Mouse (Mus musculus) heart, adult 18-20 months (tissue): ENCODE results near the gene Pianp. TPM values are rescaled to one million over a fixed set of nuclear protein-coding genes. Genes with fewer than 3 reads are reported as not detected.

Experiments
- DNase-seq, 2 experiments: peaks; one replicate each; pipeline ENCODE4 v3.0.0; 2021 to 2022; ENCODE audit warnings: mixed read lengths in 1 of 2
- long read RNA-seq, 2 experiments: library from polyadenylated mRNA; stranded (forward); transcript quantifications; one replicate each; pipeline ENCODE4 v2.0.0; 2021
- total RNA-seq, 2 experiments: library from RNA; stranded (reverse); gene quantifications; 2 replicates each; pipeline ENCODE4 v1.2.3; 2021

Gene Pianp
- under 1 TPM; 0.62 to 0.80 TPM for total RNA-seq
- long read RNA-seq, experiment 1, partial matches to known transcripts, result 0 of 2 reads
- long read RNA-seq, experiment 1, other reads (novel, unspliced or antisense), result 0 of 2 reads
- long read RNA-seq, experiment 2, result 0 reads

DNA sequence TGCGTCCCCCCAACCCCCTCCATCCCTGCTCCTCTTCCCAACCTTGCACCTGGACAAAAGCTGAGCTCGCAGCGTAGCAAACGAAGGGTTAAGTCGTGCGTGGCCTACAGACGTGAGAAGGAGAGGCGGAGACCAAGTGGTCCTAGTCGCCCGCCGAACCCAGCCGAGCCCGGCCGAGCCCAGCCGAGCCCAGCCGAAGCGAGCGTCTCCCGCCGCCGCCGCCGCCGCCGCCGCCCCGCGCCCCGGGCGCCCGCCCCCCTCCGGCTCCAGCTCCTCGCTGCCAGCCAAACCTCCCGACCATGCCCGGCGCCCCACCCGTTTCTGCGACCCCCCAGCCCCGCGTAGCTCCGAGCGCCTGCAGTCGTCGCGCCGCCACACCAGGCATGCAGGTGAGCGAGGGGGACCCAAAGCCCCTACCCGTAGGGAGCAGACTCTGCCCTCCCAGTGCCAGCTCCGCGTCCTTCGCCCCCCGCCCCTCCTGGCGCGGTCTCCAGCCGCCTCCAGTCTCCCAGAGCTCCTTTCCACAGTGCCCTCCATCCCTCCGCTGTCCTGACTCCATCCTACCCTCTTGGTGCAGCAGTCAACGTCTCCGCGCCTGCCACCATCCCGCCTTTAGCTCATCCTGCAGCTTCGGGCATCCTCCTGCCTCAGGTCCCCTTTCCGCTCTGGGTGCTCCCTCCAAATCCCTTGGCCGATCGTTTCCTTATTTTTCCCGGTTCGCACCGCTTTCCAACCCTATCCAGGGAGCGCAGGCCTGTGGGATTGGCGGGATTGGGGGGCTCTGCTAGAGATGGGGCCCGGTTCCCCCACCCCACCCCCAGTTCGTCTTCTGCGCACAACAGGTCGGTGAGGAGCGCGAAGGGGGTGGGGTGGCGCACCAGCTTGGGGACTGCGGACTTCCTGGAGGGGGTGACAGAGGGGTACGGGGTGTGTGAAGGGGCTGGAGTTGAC is at the start of gene Pianp:
Pianp (plus strand) TSS at position 144 of the 951 bp plus-strand sequence.
- peak; percentile 61 to 86 for DNase-seq

DNA sequence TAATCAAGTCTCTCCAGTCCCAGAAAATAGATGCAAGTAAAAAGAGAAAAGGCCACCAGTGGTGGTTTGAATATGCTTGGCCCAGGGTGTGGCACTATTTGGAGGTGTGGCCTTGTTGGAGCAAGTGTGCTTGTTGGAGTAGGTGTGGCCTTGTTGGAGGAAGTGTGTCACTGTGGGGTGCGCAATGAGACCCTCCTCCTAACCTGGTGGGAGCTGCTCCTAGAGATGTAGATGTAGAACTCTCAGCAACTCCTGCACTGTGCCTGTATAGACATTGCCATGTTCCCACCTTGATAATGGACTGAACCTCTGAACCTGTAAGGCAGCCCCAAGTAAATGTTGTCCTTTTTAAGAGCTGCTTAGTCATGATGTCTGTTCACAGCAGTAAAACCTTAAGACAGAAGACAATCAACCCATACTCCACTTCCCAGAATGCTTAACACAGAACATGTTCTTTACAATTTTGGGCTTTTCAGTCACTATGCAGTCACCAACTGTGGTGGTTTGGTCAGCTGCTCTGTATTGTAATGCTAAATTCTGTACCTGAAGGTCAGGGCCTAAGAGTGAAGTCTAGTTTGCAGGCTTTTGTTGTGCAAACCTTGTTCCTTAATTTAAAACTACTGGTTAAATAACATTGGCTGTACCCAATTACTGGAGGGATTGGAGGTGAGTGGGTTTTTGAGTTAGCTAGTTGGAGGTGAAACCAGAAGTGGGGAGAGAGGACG is 42.3 kb upstream of the Pianp start:
- DNase-seq, result no peak

DNA sequence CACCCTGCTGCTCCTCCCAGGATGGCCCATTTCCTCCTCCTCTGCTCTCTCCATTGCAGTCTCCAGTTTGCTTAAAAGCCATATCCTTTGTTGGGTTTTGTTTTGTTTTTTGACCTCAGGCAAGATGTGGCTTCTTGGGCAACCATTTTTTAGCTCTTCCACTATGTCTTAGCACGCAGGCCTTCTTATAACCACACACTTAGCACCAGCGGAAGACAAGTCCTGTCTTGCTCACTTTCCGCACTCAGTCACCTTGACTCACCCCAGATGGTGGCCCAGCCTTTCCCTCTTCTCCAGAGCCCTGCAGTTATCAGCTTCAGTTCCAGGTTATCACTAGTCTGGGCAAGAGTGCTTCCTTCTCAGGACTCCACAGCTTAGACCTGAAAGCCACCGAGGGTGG is 41.3 kb upstream of the Pianp start:
- DNase-seq, result no peak

DNA sequence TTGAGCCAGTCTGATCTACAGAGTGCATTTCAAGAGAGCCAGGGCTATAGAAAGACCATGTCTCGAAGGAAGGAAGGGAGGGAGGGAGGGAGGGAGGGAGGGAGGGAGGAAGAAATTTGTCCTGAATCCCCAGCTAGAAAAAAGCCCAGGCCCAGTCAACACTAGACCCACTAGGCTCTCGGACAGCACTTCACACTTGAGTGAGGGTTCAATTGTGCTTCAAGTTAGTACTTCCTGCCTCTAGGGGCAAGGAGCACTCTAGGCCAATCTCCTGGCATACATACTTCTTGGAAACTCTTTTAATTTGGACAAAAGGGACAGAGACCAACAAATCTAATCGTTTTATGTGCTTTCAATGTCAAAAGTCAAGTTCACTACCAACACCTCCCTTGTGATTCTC is 38.4 kb upstream of the Pianp start:
- no peak for DNase-seq

DNA sequence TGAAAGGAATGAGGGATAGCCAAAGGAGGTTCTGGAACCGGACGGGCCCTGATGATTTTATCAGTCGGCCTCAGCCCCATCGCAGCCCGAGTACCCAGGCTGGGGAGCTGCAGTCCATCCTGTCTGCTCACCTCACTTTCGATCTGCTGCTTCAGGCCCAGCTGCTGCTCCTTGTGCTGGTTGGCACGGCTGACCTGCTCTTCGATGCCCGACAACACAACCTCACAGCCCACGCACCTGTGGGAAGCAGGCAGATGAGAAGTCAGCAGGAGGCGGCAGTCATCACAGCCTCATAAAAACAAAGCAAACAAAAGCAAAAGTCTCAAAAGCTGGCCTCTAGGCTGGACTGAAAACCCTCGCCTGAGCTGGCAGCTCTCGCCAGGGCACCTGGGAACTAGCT is 36.5 kb upstream of the Pianp start:
- DNase-seq, result no peak

DNA sequence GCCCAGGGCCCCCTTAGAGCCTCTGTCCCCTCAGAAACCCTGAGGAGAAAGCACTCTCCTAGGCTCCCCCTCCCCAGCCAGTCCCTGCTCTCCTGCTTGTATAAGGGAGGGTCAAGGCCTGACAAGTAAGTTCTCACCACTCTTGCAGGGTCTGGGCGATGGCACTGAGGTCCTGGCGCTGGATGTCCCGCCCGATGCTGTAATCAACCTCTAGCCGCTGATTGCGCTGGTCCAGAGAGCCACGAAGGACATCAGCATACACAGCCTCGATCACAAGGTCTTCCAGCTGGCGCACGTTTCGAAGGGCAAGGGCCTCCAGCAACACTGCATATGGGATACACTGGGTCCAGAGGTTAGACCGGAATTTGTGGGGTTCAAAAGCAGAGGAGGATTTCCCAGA is 35.5 kb upstream of the Pianp start:
- no peak for DNase-seq

DNA sequence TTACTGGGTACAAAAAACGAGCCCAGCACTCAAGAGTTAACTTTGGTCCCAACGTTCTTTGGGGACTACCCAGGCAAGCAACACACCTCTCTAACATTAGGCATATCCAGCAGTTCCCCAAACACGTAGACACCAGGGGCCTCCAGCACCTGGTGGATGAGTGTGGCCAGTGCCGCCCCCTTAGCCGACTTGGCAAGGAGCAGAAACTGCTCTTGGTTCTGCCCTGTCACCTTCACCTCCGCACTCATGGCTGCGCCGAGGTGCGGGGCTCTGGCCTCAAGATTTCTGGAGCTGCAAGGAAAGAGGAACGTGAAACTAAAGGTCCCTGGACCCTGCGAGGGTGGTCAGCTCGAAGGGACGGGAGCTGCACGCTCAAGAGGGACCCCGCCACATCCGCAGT is 31.9 kb upstream of the Pianp start:
- peak in 1 of 2 experiments; percentile 9 for DNase-seq

DNA sequence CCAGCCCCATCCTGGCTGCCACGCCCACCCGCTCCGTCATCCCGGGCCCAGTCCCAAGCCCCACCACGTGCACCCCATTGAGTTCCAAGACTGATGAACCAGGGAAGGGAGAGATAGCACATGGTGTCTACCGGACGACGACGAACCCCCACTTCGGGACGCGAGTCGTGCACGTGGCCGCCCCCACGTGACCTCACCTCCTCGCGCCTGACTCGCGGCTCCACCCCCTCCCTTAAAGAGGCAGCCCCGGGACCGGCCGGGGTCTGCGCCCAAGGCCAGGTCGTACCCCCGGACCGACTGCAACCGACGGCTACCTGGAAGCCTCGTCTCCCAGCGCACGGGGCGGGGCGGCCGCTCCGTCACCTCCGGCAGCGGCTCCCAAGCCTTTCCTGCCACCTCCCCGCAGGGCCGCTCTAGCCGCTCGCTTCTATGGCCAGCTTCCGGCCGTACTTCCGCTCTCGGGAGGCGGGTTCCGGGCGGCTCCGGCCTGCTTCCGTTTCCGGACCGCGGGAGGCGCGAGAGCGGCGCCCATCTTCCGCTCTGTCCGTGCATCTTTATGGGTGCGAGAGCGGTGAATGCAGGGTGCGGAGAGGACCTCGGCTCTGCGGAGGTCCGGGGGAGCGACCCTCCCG is 31.3 kb upstream of the Pianp start, which contains the start of gene Cops7a:
Cops7a (minus strand) TSS at position 451 of the 632 bp plus-strand sequence.
- peak; percentile 98 for DNase-seq

DNA sequence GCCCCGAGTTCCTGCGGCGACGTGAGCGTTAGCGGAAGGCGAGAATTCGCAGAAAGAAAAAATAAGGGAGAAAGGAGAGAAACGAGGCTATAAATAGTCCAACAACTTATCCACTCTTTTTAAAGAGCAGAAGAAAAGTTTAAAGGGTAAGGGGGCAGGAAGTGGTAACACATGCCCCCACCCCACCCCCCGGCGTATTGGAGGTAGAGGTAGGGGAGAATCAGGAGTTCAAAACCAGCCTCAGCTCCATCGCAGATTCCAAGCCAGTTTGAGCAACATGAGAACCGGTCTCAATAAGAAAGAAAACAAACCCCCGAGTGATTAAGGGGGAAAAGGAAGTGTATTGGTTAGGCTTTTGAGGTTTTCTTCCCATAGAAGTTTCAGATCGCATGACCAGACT is 30.7 kb upstream of the Pianp start:
- DNase-seq, result no peak

DNA sequence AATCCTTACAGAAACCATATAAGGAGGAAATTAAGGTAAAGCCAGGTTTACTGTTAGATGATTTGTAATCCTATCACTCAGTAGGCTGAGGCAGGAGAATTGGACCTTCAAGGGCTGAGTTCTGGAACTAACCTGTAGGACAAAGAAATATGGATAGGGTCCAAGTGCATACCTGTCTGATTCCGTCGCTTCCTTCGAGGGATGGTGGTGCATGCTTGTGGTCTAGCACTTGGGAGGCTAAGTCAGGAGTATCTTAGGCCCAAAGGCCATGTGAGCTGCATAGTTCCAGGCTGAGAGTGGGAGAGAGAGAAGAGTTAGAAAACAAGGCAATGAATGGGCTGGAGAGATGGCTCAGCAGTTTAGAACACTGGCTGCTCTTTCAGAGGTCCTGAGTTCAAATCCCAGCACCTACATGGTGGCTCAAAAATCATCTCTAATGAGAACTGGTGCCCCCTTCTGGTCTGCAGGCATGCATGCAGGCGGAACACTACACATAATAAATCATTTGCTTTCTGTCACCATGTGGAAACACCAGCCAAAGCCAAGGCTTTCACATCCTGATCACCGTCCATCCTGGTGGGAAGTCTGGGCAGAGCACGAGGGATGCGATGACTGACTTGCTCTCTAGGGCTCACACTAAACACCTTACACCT is 29.9 kb upstream of the Pianp start:
- peak in 1 of 2 experiments; percentile 20 for DNase-seq

DNA sequence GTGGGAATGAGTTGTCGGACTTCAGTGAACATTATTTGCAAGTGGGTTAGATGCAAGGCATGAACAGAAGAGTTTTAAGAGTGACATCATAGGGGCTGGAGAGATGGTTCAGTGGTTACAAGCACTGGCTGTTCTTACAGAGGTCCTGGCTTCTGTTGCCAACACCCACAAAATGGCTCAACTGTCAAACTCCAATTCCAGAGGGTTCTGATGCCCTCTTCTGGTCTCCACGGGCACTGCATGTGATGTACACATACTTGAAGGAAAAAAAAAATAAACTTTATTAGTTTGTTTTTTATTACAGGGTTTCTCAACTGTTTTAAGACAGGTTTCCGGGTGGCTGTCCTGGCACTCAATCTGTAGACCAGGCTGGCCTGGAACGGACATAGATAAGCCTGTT is 28.7 kb upstream of the Pianp start:
- DNase-seq, result peak; percentile 22 to 58

DNA sequence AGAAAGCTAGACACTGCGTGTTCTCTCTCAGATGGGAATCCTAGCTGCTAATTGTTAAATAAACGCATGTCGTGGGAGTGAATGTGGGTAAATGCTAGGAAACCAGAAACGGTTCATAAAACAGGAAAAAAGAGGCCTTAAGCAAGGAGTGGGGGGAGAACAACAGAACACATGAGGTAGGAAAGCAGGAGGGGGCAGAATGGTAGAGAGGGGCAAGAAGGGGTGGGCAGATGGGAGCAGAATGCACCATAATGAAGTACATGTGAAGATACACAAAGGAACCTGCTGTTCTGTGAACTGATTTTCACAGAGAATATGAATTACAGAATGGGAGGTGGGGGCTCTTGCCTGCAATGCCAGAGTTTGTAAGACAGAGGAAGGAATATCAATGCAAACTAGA is 4.3 kb upstream of the Pianp start:
- no peak for DNase-seq

DNA sequence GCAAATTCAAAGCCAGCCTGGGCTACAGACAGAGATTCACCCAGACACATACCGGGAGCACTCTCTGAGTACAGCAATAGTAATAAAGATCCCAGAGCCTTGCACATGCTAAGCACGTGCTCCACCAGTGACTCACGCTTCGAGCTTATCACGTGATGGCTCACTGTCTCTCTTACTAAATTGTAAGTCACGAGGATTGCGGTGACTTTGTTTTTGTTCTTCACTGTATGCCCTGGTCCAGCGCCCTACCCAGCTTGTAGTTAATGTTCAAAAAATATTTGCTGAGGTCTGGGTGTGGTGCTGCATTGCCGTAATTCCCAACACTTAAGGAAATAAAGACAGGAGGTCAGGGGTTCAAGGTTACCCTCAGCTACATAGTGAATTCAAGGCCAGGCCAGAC is 3.1 kb upstream of the Pianp start:
- DNase-seq, result no peak

DNA sequence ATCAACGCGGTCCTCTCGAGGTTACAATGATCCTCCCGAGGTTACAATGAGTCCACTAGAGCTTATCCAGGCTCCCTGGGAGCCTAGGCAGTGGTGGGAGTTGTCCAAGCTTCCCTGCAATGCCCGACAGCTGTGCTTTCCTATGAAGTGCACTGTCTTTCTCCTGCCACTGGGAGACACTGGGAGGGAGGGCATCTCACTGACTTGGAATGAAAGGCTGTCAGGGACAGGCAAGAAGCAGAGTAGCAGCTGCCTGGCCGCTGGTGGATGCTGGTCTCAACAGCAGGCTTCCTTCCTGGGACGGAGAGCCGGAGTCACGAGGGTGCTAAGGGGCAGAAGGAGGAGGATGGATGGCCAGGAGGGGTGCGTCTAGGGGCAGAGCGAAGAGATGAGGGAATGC is 2.6 kb upstream of the Pianp start:
- DNase-seq, result no peak

DNA sequence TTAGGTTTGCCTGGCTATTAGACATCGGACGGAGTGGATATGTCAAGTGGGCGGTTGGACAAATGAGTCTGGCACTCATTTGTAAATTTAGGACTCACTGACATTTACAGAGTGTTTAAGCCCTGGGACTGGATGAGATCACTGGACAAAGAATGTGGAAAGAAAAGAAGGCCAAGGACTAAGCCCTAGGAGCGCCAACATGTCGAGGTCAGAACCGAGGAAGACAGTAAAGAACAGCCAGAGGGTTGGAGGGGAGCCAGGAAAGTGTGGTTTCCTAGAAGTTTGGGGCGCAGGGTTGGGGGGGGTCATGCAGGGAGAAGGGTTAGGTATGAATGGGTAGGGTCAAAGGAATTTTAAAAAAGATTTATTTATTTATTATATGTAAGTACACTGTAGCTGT is 1.2 kb upstream of the Pianp start:
- no peak for DNase-seq

DNA sequence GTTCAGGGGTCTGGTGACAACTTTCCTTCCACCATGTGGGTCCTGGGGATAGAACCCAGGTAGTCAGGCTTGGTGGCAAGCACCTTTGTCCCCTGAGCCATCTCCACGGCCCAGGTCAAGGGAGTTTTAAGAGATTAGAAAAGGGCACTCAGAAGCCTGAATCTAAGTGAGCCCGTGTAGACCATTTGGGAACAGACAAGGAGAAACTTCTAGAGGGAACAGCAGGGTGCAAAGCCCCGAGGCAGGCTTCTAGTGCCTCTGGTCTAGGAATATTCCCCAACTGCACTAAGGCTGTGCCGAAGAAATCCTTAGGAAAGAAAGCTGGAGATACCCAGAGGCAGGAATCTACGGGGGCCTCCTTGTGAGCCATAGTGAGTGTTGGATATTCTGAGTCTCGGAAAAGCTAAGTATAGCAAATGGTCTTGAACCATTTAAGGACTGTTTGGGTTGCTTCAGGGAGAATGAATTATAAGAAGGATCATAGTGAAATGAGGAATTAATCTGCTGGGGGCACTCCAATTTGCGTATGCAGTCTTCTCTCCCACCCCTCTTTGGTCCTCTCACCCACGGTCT is 577 bp upstream of the Pianp start:
- DNase-seq, result no peak

DNA sequence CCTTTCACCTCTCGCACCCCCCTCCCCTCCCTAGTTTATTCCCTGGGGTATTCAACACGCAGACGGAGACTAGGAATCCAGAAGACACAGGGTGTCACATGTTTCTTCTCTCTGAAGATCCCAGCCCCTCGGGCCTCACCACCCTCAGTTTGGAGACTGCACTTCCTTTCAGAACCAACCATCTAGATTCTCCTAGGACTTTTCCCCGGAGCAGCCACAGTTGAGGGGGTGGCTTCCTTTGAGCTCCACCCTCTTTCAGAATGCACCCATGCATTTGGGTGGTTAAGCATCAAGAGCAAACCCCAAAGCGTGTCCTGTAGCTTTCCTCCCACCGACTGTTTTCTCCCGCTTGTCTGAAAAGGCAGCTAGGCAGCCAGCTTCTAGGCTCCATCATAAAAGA is 1.6 kb downstream of the Pianp start:
- peak; percentile 11 to 25 for DNase-seq

DNA sequence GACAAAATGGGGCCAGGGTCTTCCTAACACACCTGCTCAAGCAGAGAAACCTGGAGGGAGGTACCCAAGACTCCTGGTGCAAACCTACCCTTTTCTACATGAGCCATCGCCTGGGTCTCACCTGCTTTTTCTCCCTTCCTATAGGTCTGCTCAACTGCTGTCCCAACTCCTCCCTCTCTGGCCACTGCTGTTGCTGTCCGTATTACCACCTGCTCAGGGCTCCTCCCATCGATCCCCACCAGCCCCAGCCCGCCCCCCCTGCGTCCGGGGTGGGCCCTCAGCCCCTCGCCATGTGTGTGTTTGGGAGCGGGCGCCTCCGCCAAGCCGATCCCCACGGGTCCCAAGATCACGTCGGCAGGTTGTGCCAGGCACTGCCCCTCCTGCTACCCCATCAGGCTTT is 2.6 kb downstream of the Pianp start:
- DNase-seq, result no peak

DNA sequence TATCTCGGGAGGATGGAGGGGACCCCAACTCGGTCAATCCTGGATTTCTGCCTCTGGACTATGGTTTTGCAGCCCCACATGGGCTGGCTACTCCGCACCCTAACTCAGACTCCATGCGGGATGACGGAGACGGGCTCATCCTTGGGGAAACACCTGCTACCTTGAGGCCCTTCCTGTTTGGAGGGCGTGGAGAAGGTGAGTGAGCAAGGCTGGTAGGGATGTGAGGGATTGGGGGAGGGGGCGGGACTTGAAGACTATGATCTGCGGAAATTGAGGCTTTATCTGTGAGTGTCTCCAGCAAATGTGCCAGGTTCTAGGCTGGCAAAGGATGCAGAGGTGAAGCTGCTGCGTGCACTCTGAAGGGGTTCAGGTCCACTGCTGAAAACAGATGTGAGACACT is 3.1 kb downstream of the Pianp start:
- no peak for DNase-seq

DNA sequence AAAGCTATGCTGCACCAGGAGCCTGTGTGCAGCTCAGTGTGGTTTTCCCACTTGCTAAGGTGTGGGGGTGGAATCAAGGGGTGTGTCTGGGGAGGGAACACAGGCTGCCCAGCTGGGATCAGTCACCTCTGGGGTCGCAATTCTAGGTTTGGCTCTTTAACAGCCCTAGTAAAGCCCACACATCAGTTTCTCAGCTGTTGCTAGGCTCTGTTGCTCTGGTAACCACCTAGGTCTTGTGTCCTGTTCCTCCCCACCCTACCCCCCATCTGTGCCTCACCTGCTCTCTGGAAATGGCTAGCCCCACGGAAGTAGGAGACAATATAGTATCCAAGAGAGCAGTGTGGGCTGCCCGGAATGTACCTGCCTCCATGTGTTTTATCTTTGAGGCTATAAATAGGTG is 7.2 kb downstream of the Pianp start:
- no peak for DNase-seq

DNA sequence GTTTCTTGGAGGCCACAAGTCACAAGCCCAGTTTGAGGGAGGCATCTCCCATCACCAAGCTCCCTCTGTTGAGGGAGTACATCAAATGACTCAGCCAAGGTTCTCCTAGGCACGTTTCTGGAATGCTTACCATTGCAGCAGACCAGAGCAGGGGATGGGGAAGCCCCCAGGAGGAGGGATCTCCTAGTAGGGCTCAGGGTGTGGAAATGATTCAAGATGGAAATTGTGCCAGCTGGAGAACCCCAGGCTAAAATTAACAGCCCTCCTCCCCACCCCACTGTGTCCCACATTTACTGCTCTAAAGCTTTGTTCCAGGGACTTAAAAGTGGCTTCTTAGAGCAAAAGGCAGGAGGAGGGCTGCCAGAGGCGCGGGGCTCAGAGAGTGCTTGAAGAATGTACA is 8.6 kb downstream of the Pianp start:
- DNase-seq, result no peak

DNA sequence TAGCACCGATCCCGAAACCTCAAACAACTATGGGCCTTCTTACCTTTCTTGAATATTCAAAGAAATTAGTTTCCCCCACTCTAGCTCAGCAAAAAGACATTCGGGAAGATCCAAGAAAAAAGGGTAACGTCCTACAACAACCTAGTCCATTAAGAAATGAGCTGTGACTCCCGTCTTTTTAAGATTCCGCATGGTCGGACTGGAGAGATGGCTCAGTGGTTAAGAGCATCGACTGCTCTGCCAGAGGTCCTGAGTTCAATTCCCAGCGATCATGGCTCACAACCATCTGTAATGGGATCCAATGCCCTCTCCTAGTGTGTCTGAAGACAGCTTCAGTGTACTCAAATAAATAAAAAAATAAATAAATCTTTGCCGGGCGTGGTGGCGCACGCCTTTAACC is 11.6 kb downstream of the Pianp start:
- DNase-seq, result no peak
